Mouse (Mus musculus): ENCODE data around the gene Prps2. TPM values are rescaled to one million over a fixed set of nuclear protein-coding genes. Genes with fewer than 3 reads are reported as not detected.
"Not testable (repeated sequence)": the region's sequence is repeated elsewhere in the genome, so short reads cannot be mapped to it uniquely, and the experiment has no call there.

The Prps2 gene
- polyA plus RNA-seq, 1 experiment from 2014 or later: 11.8 TPM

DNA sequence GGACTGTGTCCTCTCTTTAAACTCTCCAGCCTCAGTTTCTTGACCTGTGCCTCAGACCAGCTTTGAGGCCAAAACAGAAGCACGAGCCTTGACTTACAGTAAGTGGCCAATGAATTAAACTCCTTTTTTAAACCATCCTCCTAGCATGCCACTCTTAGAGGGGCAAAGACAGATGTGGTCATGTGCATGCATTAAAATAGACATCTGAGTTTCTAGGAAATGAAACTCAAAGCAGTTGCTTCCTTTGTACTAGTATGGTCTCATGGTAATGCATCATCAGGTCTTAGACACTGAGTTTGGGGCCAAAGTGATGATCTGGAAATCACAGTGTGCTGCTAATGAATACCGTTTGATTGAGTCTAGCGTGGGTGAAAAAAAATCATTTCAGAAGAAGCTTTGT, 54.0 kb downstream of the Prps2 start:
- WGBS (ENCODE audit: insufficient replicate concordance): 58% methylated on average over 3 of the region's 3 CpGs

DNA sequence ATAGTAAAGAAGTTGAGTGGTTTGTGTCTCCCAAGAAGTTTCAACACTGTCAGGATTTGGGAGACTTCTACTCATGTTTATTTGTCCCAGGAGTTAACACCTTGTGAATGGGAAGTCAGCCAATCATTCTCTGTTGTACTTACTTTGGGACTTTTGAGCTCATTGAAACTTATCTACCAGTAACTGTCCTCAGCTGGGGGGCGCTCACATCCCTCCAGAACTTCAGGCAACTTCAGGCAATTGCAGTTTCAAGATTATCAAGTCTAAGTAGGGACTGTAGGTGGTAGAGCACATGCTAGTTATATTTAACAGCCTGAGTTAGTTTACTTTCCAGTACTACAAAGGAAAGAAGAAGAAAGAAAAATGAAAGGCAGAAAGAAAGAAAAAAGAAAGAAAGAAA, 58.8 kb downstream of the Prps2 start:
- WGBS (ENCODE audit: insufficient replicate concordance): 23% methylated on average over 1 of the region's 1 CpGs
- no peak overlapping the region for H3K27ac ChIP-seq
- no peaks in the 10 kb centered on the region for H3K9me3 ChIP-seq (replicated peaks)
- H3K4me1 ChIP-seq (replicated peaks): no peaks in the 10 kb centered on the region
- H3K27me3 ChIP-seq: no peaks in the 10 kb centered on the region
- no peak for ATAC-seq (ENCODE audit: low read depth)
- H3K9ac ChIP-seq: no peak overlapping the region
- no peak for DNase-seq
- H3K36me3 ChIP-seq: no peaks in the 10 kb centered on the region
- H3K4me3 ChIP-seq (replicated peaks): no peak overlapping the region
- no peak overlapping the region for H3K4me2 ChIP-seq

More for the DNA sequence above, 54.0 kb downstream of the Prps2 start:
- ATAC-seq (ENCODE audit: low read depth): no peak
- DNase-seq: no peak
- no peak overlapping the region for H3K9ac ChIP-seq
- H3K27ac ChIP-seq: no peak overlapping the region
- H3K36me3 ChIP-seq: no peaks in the 10 kb centered on the region
- H3K4me1 ChIP-seq (replicated peaks): 0 out of 2 replicates have a peak, but pooled peaks cover 4% of the 10 kb centered on the region
- no peak overlapping the region for H3K4me3 ChIP-seq (replicated peaks)
- H3K9me3 ChIP-seq (replicated peaks): no peaks in the 10 kb centered on the region
- H3K27me3 ChIP-seq: no peaks in the 10 kb centered on the region
- no peak overlapping the region for H3K4me2 ChIP-seq

DNA sequence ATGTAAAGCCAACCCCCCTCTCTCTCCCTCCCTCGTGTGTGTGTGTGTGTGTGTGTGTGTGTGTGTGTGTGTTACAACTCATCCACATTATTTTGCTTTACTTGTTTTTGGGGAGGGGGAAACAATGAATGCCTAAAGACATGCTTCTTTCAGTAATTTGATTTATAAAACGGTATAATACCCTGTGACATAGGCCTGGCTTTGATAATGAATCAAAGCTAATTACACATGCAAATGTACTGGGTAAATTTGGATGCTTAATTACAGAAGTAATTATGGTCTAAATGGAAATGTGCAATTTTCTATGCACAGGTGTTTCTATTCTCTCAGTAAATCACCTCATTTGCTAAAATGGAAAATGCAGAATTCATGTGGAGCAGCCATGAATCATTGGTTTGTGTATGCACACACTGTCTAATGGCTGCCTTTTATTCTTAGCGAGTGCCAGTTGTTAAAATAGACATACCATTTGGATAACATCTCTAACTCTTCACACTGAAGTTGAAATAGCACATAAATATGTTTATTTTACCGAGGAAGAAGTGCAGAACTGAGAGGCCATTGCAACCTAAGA, 61.2 kb downstream of the Prps2 start:
- 41% methylated on average over 4 of the region's 4 CpGs for WGBS (ENCODE audit: insufficient replicate concordance)
- H3K4me2 ChIP-seq: no peak overlapping the region
- no peak overlapping the region for H3K4me3 ChIP-seq (replicated peaks)
- no peaks in the 10 kb centered on the region for H3K36me3 ChIP-seq
- DNase-seq (no peak), ATAC-seq (ENCODE audit: low read depth) (no peak)
- H3K27ac ChIP-seq: no peak overlapping the region
- no peaks in the 10 kb centered on the region for H3K9me3 ChIP-seq (replicated peaks)
- no peaks in the 10 kb centered on the region for H3K27me3 ChIP-seq
- H3K4me1 ChIP-seq (replicated peaks): no peaks in the 10 kb centered on the region
- H3K9ac ChIP-seq: no peak overlapping the region

DNA sequence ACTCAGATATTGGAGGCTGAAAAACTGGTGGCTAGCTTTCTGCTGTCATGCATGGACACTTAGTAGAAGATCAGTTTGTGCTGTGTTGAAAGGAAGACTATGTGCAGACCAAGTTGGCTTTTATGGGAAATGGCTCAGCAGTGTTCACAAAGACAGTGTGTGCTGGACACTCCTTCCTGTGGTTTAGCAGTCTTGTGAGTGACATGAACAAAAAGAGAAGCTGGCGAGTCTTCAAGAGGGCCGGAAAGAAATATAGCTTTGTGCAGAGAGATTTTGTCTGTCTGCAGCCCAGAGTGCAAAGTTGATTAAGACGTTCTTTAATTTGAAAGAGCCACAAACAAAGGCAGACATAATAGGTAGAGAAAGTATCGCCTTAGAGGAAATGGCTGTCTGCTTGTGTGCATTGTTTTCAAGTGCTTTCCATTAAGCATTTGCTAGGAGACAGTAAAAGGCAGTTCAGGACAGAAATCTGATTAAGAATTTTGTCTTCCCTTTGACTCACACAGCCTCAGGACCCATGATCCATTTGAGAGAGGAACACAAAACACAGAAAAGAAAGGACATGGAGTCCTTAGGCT, 63.6 kb downstream of the Prps2 start:
- no peak overlapping the region for H3K9ac ChIP-seq
- no peak overlapping the region for H3K4me2 ChIP-seq
- no peaks in the 10 kb centered on the region for H3K9me3 ChIP-seq (replicated peaks)
- no peak overlapping the region for H3K27ac ChIP-seq
- H3K27me3 ChIP-seq: no peaks in the 10 kb centered on the region
- H3K36me3 ChIP-seq: no peaks in the 10 kb centered on the region
- H3K4me3 ChIP-seq (replicated peaks): no peak overlapping the region
- DNase-seq (no peak), ATAC-seq (ENCODE audit: low read depth) (no peak)
- no peaks in the 10 kb centered on the region for H3K4me1 ChIP-seq (replicated peaks)
- 27% methylated on average over 4 of the region's 4 CpGs for WGBS (ENCODE audit: insufficient replicate concordance)

DNA sequence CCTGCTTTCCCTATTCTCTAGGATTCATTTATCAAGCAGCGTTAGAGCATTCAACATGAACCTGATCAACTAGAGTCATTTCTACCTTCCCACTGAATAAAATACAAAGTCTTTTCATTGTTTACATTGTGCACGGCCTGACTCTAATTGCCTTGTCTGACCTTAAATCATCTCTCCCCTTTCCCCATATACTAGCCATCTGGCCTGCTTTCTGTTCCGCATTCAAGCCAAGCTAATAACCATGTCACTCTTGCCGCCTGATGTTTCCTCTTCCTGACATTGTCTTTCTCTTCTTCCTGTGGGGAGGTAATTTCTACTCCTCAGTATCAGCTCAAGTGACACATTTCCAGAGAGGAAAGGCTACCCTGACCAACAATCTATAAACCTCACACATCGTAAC, 66.8 kb downstream of the Prps2 start:
- no peak overlapping the region for H3K9ac ChIP-seq
- no peak for DNase-seq
- H3K9me3 ChIP-seq (replicated peaks): no peaks in the 10 kb centered on the region
- H3K4me1 ChIP-seq (replicated peaks): no peaks in the 10 kb centered on the region
- no peaks in the 10 kb centered on the region for H3K36me3 ChIP-seq
- no peak overlapping the region for H3K4me2 ChIP-seq
- no peak overlapping the region for H3K4me3 ChIP-seq (replicated peaks)
- no peaks in the 10 kb centered on the region for H3K27me3 ChIP-seq
- no peak overlapping the region for H3K27ac ChIP-seq
- ATAC-seq (ENCODE audit: low read depth): no peak
- WGBS (ENCODE audit: insufficient replicate concordance): 49% methylated on average over 5 of the region's 5 CpGs

DNA sequence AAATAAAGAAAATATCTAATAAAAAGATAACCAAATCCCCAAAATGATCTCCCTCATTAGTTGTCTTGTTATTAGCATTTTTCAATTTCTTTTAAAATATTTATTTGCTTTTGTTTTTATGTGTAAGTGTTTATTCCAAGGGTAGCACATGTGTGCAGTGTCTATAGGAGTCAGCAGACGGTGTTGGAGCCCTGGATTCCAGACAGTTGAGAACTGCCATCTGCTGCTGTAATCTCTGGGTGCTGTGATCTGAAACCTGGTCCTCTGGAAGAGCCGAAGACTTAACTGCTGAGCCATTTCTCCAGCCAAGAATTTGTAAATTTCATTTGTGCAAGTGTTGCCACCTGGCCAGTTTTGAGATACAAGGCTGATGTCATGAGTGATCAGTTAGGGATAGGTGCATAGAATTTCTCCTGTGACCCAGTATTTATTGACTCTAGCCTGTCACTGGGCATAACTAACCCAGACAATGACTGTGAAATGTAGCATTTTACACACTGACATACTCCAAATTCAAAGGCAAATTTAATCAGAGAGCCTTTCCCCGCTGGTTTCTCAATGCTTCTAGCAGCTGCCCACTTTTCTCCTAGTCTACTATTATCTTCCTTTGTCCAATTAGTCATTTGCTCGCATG, 67.3 kb downstream of the Prps2 start:
- no peaks in the 10 kb centered on the region for H3K9me3 ChIP-seq (replicated peaks)
- H3K27ac ChIP-seq: no peak overlapping the region
- 49% methylated on average over 4 of the region's 4 CpGs for WGBS (ENCODE audit: insufficient replicate concordance)
- no peak overlapping the region for H3K9ac ChIP-seq
- H3K4me1 ChIP-seq (replicated peaks): no peaks in the 10 kb centered on the region
- H3K36me3 ChIP-seq: no peaks in the 10 kb centered on the region
- ATAC-seq (ENCODE audit: low read depth) (no peak), DNase-seq (no peak)
- H3K4me3 ChIP-seq (replicated peaks): no peak overlapping the region
- H3K4me2 ChIP-seq: no peak overlapping the region
- H3K27me3 ChIP-seq: no peaks in the 10 kb centered on the region

DNA sequence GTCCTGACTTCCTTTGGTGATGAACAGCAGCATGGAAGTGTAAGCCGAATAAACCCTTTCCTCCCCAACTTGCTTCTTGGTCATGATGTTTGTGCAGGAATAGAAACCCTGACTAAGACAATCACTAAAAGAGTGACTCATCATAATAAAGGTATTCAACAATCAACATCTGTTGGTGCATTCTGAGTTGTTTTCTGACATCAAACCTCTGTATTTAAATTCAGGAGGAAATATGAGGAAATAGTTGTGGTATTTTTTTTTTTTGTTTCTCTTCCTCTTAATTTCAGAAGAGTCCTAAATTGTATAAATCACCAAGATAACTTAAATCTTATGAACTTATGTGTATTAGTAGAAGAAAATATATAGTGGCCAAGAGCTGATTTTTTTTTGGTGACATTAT, 80.5 kb downstream of the Prps2 start:
- H3K27me3 ChIP-seq; H3K4me2 ChIP-seq; ATAC-seq (ENCODE audit: low read depth); H3K4me1 ChIP-seq (replicated peaks); H3K27ac ChIP-seq; DNase-seq; H3K36me3 ChIP-seq; H3K4me3 ChIP-seq (replicated peaks); H3K9ac ChIP-seq; H3K9me3 ChIP-seq (replicated peaks): not testable (repeated sequence)
- 90% methylated on average over 1 of the region's 1 CpGs for WGBS (ENCODE audit: insufficient replicate concordance)

Other genes starting within 250 kb of the Prps2 start
- 1,269 and 1,520 TPM in 2 replicates for gene Tmsb4x, start 173.4 kb downstream of the Prps2 start, polyA plus RNA-seq (2015; fragmentation: Nextera tagmentation; extraction: Ambion mirVana)
- 0.36 and 0.37 TPM in 2 replicates for gene Tlr8, start 118.4 kb downstream of the Prps2 start, polyA plus RNA-seq (2015; fragmentation: Nextera tagmentation; extraction: Ambion mirVana)
- 0.22 and 0.38 TPM in 2 replicates for gene Tlr7, start 52.2 kb downstream of the Prps2 start, polyA plus RNA-seq (2015; fragmentation: Nextera tagmentation; extraction: Ambion mirVana)